Mouse (Mus musculus) embryonic facial prominence, embryonic 15.5 days (tissue): Measurements from ENCODE around the gene Gm20671. TPM values are rescaled to one million over a fixed set of nuclear protein-coding genes. Genes with fewer than 3 reads are reported as not detected.
"Not testable (repeated sequence)": the region's sequence is repeated elsewhere in the genome, so short reads cannot be mapped to it uniquely, and the experiment has no call there.

Experiments used
- ATAC-seq: fragments of 200-750 bp; cut with Nextera tagmentation; 2 replicates; pipeline ENCODE4 v1.8.0; 2017; ENCODE audit warnings: low read depth, moderate TSS enrichment; ENCODE audit not compliant: insufficient number of reproducible peaks, low FRiP score, low TSS enrichment
- H3K27ac ChIP-seq: fragments of 300-500 bp; sonication (generic); replicated peaks from 2 replicates; pipeline ENCODE4 v1.5.1; 2015; ENCODE audit warnings: mild to moderate bottlenecking, inconsistent platforms
- H3K27me3 ChIP-seq: fragments of 300-500 bp; sonication (generic); 2 replicates; pipeline ENCODE4 v1.6.1; 2015; ENCODE audit warnings: inconsistent platforms
- H3K36me3 ChIP-seq: fragments of 300-500 bp; sonication (generic); 2 replicates; pipeline ENCODE4 v1.6.1; 2015; ENCODE audit warnings: mild to moderate bottlenecking, inconsistent platforms
- H3K4me1 ChIP-seq: fragments of 300-500 bp; sonication (generic); 2 replicates; pipeline ENCODE4 v1.6.1; 2015; ENCODE audit warnings: inconsistent platforms
- H3K4me2 ChIP-seq: fragments of 300-500 bp; sonication (generic); replicated peaks from 2 replicates; pipeline ENCODE4 v1.6.1; 2015; ENCODE audit warnings: mild to moderate bottlenecking, inconsistent platforms
- H3K4me3 ChIP-seq: fragments of 300-500 bp; sonication (generic); replicated peaks from 2 replicates; pipeline ENCODE4 v1.5.1; 2015; ENCODE audit warnings: mild to moderate bottlenecking, inconsistent platforms
- H3K9ac ChIP-seq: fragments of 300-500 bp; sonication (generic); 2 replicates; pipeline ENCODE4 v1.6.1; 2015; ENCODE audit warnings: inconsistent platforms
- H3K9me3 ChIP-seq: fragments of 300-500 bp; sonication (generic); replicated peaks from 2 replicates; pipeline ENCODE4 v1.6.1; 2016; ENCODE audit warnings: inconsistent platforms
- WGBS: fragments of 180-500 bp; shearing (Covaris S2); methylation state at CpG from one replicate; pipeline ENCODE4 v1.1.7; 2015; 5-methylcytosine and 5-hydroxymethylcytosine counted together
- polyA plus RNA-seq: library from polyadenylated mRNA; unstranded; fragments of >200 nt; fragmentation: Nextera tagmentation; extraction: Ambion mirVana; gene quantifications from 2 replicates; pipeline ENCODE4 v1.2.1, GENCODE M21; 2015

Gene Gm20671
- polyA plus RNA-seq, 1 experiment from 2014 or later: not detected

- H3K9me3 ChIP-seq: no peaks in the 10 kb centered on the region
- no peak overlapping the region for H3K9ac ChIP-seq
- H3K4me1 ChIP-seq: no peaks in the 10 kb centered on the region
- H3K36me3 ChIP-seq: no peaks in the 10 kb centered on the region
- H3K4me3 ChIP-seq: no peak overlapping the region
- ATAC-seq: no peak
- H3K27me3 ChIP-seq: no peaks in the 10 kb centered on the region
- WGBS: 51% methylated on average over 2 of the region's 2 CpGs
- no peak overlapping the region for H3K4me2 ChIP-seq
- no peak overlapping the region for H3K27ac ChIP-seq
These were observed 75.2 kb downstream of the Gm20671 start for GRCm38 (mm10) chr5:32751736-32752135.

GRCm38 (mm10) chr5:32748936-32749335, 78.0 kb downstream of the Gm20671 start:
- ATAC-seq: no peak
- Histone ChIP-seq H3K4me2 (no peak overlapping the region), H3K27me3 (no peaks in the 10 kb centered on the region), H3K27ac (no peak overlapping the region), H3K36me3 (no peaks in the 10 kb centered on the region), H3K4me3 (no peak overlapping the region), H3K9me3 (no peaks in the 10 kb centered on the region), H3K4me1 (peaks cover 10% of the 10 kb centered on the region; the same call in 1 of the 2 replicates), H3K9ac (no peak overlapping the region)
- WGBS: 92% methylated on average over 6 of the region's 6 CpGs

GRCm38 (mm10) chr5:32747650-32748375, 79.1 kb downstream of the Gm20671 start:
- ATAC-seq: no peak; the same call in 1 of the 2 replicates
- Histone ChIP-seq H3K27ac (no peak overlapping the region), H3K27me3 (no peaks in the 10 kb centered on the region), H3K36me3 (no peaks in the 10 kb centered on the region), H3K4me3 (no peak overlapping the region), H3K4me2 (no peak overlapping the region), H3K9me3 (no peaks in the 10 kb centered on the region), H3K4me1 (peaks cover 10% of the 10 kb centered on the region; the same call in 1 of the 2 replicates), H3K9ac (no peak overlapping the region)
- 52% methylated on average over 6 of the region's 6 CpGs for WGBS

- Histone ChIP-seq H3K4me2 (peak overlapping the region; percentile 31), H3K4me3 (peak overlapping the region; percentile 36), H3K36me3 (no peaks in the 10 kb centered on the region), H3K9me3 (no peaks in the 10 kb centered on the region), H3K9ac (no peak overlapping the region), H3K27me3 (no peaks in the 10 kb centered on the region), H3K27ac (peak overlapping the region; percentile 65; the same call in 1 of the 2 replicates), H3K4me1 (peaks cover 10% of the 10 kb centered on the region; the same call in 1 of the 2 replicates)
- 17% methylated on average over 10 of the region's 10 CpGs for WGBS
- ATAC-seq: peak; percentile 82
These were observed 80.9 kb downstream of the Gm20671 start for GRCm38 (mm10) chr5:32745705-32746655.

- Histone ChIP-seq H3K9ac (no peak overlapping the region), H3K4me1 (peaks cover 10% of the 10 kb centered on the region; the same call in 1 of the 2 replicates), H3K27ac (no peak overlapping the region), H3K9me3 (no peaks in the 10 kb centered on the region), H3K4me3 (no peak overlapping the region), H3K36me3 (no peaks in the 10 kb centered on the region), H3K27me3 (no peaks in the 10 kb centered on the region), H3K4me2 (no peak overlapping the region)
- WGBS: 61% methylated on average over 9 of the region's 9 CpGs
- no peak for ATAC-seq
These were observed 84.8 kb downstream of the Gm20671 start for GRCm38 (mm10) chr5:32742149-32742548.

- H3K9me3 ChIP-seq, H3K27me3 ChIP-seq, H3K27ac ChIP-seq, H3K36me3 ChIP-seq, H3K9ac ChIP-seq, H3K4me3 ChIP-seq, H3K4me2 ChIP-seq, H3K4me1 ChIP-seq, ATAC-seq: not testable (repeated sequence)
- WGBS: 85% methylated on average over 4 of the region's 4 CpGs
These were observed 85.5 kb downstream of the Gm20671 start for GRCm38 (mm10) chr5:32741377-32741776.

- H3K36me3 ChIP-seq, H3K9me3 ChIP-seq, H3K27ac ChIP-seq, H3K4me2 ChIP-seq, H3K9ac ChIP-seq, H3K4me1 ChIP-seq, ATAC-seq, H3K27me3 ChIP-seq, H3K4me3 ChIP-seq: not testable (repeated sequence)
- WGBS: 80% methylated on average over 8 of the region's 8 CpGs
These were observed 86.1 kb downstream of the Gm20671 start for GRCm38 (mm10) chr5:32740850-32741249.

GRCm38 (mm10) chr5:32740138-32740537, 86.8 kb downstream of the Gm20671 start:
- no peaks in the 10 kb centered on the region for H3K27me3 ChIP-seq
- H3K4me1 ChIP-seq: no peaks in the 10 kb centered on the region
- WGBS: 90% methylated on average over 3 of the region's 3 CpGs
- no peaks in the 10 kb centered on the region for H3K9me3 ChIP-seq
- ATAC-seq: no peak
- no peak overlapping the region for H3K27ac ChIP-seq
- no peak overlapping the region for H3K4me2 ChIP-seq
- H3K9ac ChIP-seq: no peak overlapping the region
- no peaks in the 10 kb centered on the region for H3K36me3 ChIP-seq
- no peak overlapping the region for H3K4me3 ChIP-seq

- H3K27ac ChIP-seq, H3K9ac ChIP-seq, H3K4me2 ChIP-seq, H3K36me3 ChIP-seq, H3K4me3 ChIP-seq, H3K9me3 ChIP-seq, H3K4me1 ChIP-seq, H3K27me3 ChIP-seq: not testable (repeated sequence)
- ATAC-seq: peak; percentile 63; the same call in 1 of the 2 replicates
- 84% methylated on average over 3 of the region's 3 CpGs for WGBS
These were observed 90.1 kb downstream of the Gm20671 start for GRCm38 (mm10) chr5:32736770-32737169.

- H3K9me3 ChIP-seq: no peaks in the 10 kb centered on the region
- H3K27me3 ChIP-seq: no peaks in the 10 kb centered on the region
- no peak overlapping the region for H3K4me3 ChIP-seq
- H3K4me1 ChIP-seq: no peaks in the 10 kb centered on the region
- H3K9ac ChIP-seq: no peak overlapping the region
- no peak overlapping the region for H3K27ac ChIP-seq
- no peak for ATAC-seq
- 85% methylated on average over 6 of the region's 6 CpGs for WGBS
- no peaks in the 10 kb centered on the region for H3K36me3 ChIP-seq
- no peak overlapping the region for H3K4me2 ChIP-seq
These were observed 91.1 kb downstream of the Gm20671 start for GRCm38 (mm10) chr5:32735779-32736178.

GRCm38 (mm10) chr5:32733892-32734291, 93.0 kb downstream of the Gm20671 start:
- H3K9me3 ChIP-seq, H3K36me3 ChIP-seq, H3K27ac ChIP-seq, H3K9ac ChIP-seq, H3K4me2 ChIP-seq, H3K27me3 ChIP-seq, H3K4me3 ChIP-seq, H3K4me1 ChIP-seq: not testable (repeated sequence)
- 95% methylated on average over 6 of the region's 6 CpGs for WGBS
- peak; percentile 45; the same call in 1 of the 2 replicates for ATAC-seq
